ENCODE assay signal across 8 mouse cellular contexts in the genomic region with DNA sequence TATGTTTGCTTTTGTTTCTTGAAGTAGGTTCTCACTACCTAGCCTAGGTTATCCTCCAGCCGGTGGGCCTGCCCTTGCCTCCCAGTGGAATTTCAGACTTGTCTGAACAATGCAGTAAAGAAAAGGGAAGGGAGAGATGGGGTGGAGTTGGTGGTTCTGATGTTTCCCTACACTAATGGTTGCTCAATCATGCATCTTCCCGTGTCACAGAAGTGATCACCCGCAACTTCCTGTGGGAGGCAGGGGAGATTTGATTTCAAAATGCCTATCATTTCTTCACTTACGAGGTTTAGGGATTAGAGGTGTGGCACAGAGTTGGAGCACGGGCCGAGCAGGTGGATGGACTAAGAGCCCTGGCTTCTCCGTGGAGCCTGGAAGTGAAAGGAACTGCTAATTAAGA. TPM values are rescaled to one million over a fixed set of nuclear protein-coding genes. Genes with fewer than 3 reads are reported as not detected.
A peak's percentile ranks its signal among the peaks of the same experiment; 100 is the strongest.
DNase-seq lines count a peak whose midpoint lies in the region; ATAC-seq and TF ChIP-seq lines count a peak whose summit lies in the region.

No protein-coding gene starts in this region.

- peak overlapping the region; percentile 85 for H3K4me3 ChIP-seq in forebrain, embryonic 10.5 days
- peak overlapping the region; percentile 88 for H3K4me3 ChIP-seq in hindbrain, postnatal 0 days (ENCODE audit: low read length)
- H3K4me3 ChIP-seq in midbrain, embryonic 11.5 days (ENCODE audit: low read depth, low read length): no peak overlapping the region

- WGBS in forebrain, embryonic 10.5 days: 31% methylated on average over 7 of the region's 7 CpGs
- 45% methylated on average over 7 of the region's 7 CpGs for WGBS in hindbrain, postnatal 0 days
- WGBS in midbrain, embryonic 11.5 days: 29% methylated on average over 7 of the region's 7 CpGs

- TF ChIP-seq CTCF in hindbrain, postnatal 0 days (IDR thresholded peaks at IDR 0.05; ENCODE audit: low read depth): no peak

- H3K4me2 ChIP-seq in hindbrain, postnatal 0 days (ENCODE audit: low read depth, low read length): peak overlapping the region; percentile 88
- peak overlapping the region; percentile 88; the same call in 1 of the 2 replicates for H3K4me2 ChIP-seq in midbrain, embryonic 11.5 days

- peaks cover 12% of the 10 kb centered on the region for H3K36me3 ChIP-seq in forebrain, embryonic 10.5 days (replicated peaks)
- H3K36me3 ChIP-seq in hindbrain, postnatal 0 days (ENCODE audit: insufficient read depth, low read length): no peaks in the 10 kb centered on the region
- 0 out of 2 replicates have a peak, but pooled peaks cover 3% of the 10 kb centered on the region for H3K36me3 ChIP-seq in midbrain, embryonic 11.5 days (ENCODE audit: control insufficient read depth, insufficient read depth, low read length)

- peaks cover 34% of the 10 kb centered on the region for H3K4me1 ChIP-seq in forebrain, embryonic 10.5 days
- H3K4me1 ChIP-seq in hindbrain, postnatal 0 days (ENCODE audit: insufficient read depth, low read length): peaks cover 15% of the 10 kb centered on the region
- peaks cover 14% of the 10 kb centered on the region for H3K4me1 ChIP-seq in midbrain, embryonic 11.5 days (ENCODE audit: control insufficient read depth, insufficient read depth, low read length)

- no peak for ATAC-seq in hindbrain, postnatal 0 days
- ATAC-seq in midbrain, embryonic 11.5 days (ENCODE audit: low FRiP score): 0 out of 2 replicates have a peak, but pooled peaks have one; percentile 3

- DNase-seq in testis, postnatal 10 days (ENCODE audit: low spot score): peak; percentile 38
- DNase-seq in testis, postnatal 14 days (ENCODE audit: low spot score): no peak
- no peak for DNase-seq in forebrain, embryonic 10.5 days (ENCODE audit: extremely low spot score, low spot score)
- DNase-seq in hindbrain, postnatal 0 days (ENCODE audit: low spot score): no peak
- peak; percentile 83 for DNase-seq in midbrain, embryonic 11.5 days (ENCODE audit: low spot score, missing footprints)
- no peak for DNase-seq in adrenal gland, adult 2 months
- DNase-seq in right cerebral cortex, postnatal 10 days (ENCODE audit: low spot score in 2 of 2): no peak
- DNase-seq in layer of hippocampus, adult 8-10 months (ENCODE audit: low spot score in 2 of 2): no peak

- no peak overlapping the region for H3K27ac ChIP-seq in forebrain, embryonic 10.5 days
- H3K27ac ChIP-seq in hindbrain, postnatal 0 days: no peak overlapping the region; the same call in 1 of the 2 replicates
- H3K27ac ChIP-seq in midbrain, embryonic 11.5 days (ENCODE audit: low read depth, low read length): no peak overlapping the region

- H3K27me3 ChIP-seq in forebrain, embryonic 10.5 days (ENCODE audit: poor library complexity, severe bottlenecking): peaks cover 18% of the 10 kb centered on the region
- H3K27me3 ChIP-seq in hindbrain, postnatal 0 days (ENCODE audit: insufficient read depth, low read length): no peaks in the 10 kb centered on the region
- H3K27me3 ChIP-seq in midbrain, embryonic 11.5 days (ENCODE audit: control insufficient read depth, insufficient read depth, low read length): peaks cover 4% of the 10 kb centered on the region; the same call in 1 of the 2 replicates

- H3K9ac ChIP-seq in hindbrain, postnatal 0 days (replicated peaks; ENCODE audit: low read length): no peak overlapping the region; the same call in 1 of the 2 replicates
- H3K9ac ChIP-seq in midbrain, embryonic 11.5 days (ENCODE audit: low read length): no peak overlapping the region

- H3K9me3 ChIP-seq in forebrain, embryonic 10.5 days: no peaks in the 10 kb centered on the region
- no peaks in the 10 kb centered on the region for H3K9me3 ChIP-seq in hindbrain, postnatal 0 days (ENCODE audit: low read length)
- H3K9me3 ChIP-seq in midbrain, embryonic 11.5 days (ENCODE audit: control insufficient read depth, low read length): no peaks in the 10 kb centered on the region

RNA-seq across cellular contexts. Expression of a gene that starts 0.6 kb away (rescaled TPM):
- 64.3 and 69.1 TPM in 2 replicates for polyA plus RNA-seq in forebrain, embryonic 10.5 days (2016; fragmentation: Nextera tagmentation; extraction: Ambion mirVana)
- 101 and 107 TPM in 2 replicates for total RNA-seq in hindbrain, postnatal 0 days (2014; rRNA removed)
- 134 and 135 TPM in 2 replicates for polyA plus RNA-seq in hindbrain, postnatal 0 days (2015; fragmentation: Nextera tagmentation; extraction: Ambion mirVana)
- 68.5 and 76.2 TPM in 2 replicates for polyA plus RNA-seq in midbrain, embryonic 11.5 days (2014; fragmentation: Nextera tagmentation; extraction: Ambion mirVana)
- total RNA-seq in adrenal gland, adult 2 months (2021): 100 to 1,000 TPM in 1 of 2 experiments, 10 to 100 TPM in 1; 88.3 to 109 TPM
- 41.6 and 50.5 TPM in 2 replicates for polyA plus RNA-seq in adrenal gland, adult 2 months (2012; rRNA removed)
- 10 to 100 TPM; 74.3 to 83.6 (median 79.5) TPM for total RNA-seq in layer of hippocampus, adult 8-10 months (2022)

RNA-seq across cellular contexts. Expression of a gene that starts 58.2 kb away (rescaled TPM):
- polyA plus RNA-seq in forebrain, embryonic 10.5 days (2016; fragmentation: Nextera tagmentation; extraction: Ambion mirVana): 17.6 and 20.3 TPM in 2 replicates
- total RNA-seq in hindbrain, postnatal 0 days (2014; rRNA removed): 26.0 and 35.0 TPM in 2 replicates
- 14.9 and 15.8 TPM in 2 replicates for polyA plus RNA-seq in hindbrain, postnatal 0 days (2015; fragmentation: Nextera tagmentation; extraction: Ambion mirVana)
- 29.7 and 32.1 TPM in 2 replicates for polyA plus RNA-seq in midbrain, embryonic 11.5 days (2014; fragmentation: Nextera tagmentation; extraction: Ambion mirVana)
- total RNA-seq in adrenal gland, adult 2 months (2021): 10 to 100 TPM; 32.3 to 51.9 TPM
- 5.4 and 11.3 TPM in 2 replicates for polyA plus RNA-seq in adrenal gland, adult 2 months (2012; rRNA removed)
- 10 to 100 TPM; 42.6 to 52.8 (median 49.5) TPM for total RNA-seq in layer of hippocampus, adult 8-10 months (2022)

Comparison
In these comparisons a context has a peak if more than half of its experiments do, and no peak if none do; other contexts are left out.
1. DNase-seq: peak in testis, postnatal 10 days (single experiment) and midbrain, embryonic 11.5 days (single experiment); none in testis, postnatal 14 days (single experiment), forebrain, embryonic 10.5 days (single experiment), hindbrain, postnatal 0 days (single experiment), adrenal gland, adult 2 months (single experiment), right cerebral cortex, postnatal 10 days (0 of 2) and layer of hippocampus, adult 8-10 months (0 of 2).